Comparison of ENCODE assay signal across 22 mouse cellular contexts in the genomic region with DNA sequence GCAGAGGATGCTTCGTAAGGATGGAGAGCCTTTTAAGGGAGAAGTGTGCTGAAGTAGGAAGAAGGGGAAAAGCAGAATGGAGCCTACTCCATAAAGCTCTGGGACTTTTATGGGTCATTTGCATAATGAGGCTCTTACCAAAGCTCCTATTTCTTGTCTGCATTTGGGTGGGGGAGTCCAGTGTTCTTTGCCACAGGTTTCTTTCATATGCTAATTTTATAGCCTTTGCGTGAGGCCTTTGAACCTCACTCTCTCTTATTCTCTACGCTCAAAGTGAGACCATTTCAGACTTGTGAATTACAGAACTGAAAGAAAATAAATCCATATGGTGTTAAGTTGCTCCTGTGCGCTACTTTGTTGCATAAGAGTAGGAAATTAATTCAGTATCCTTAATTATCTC.
DNase-seq lines count a peak whose midpoint lies in the region; ATAC-seq lines count a peak whose summit lies in the region.
"Had no signal": no experiment of that assay in that cellular context is flagged by ENCODE, and none has a peak within 500 bp of the region (broad histone marks: within the 10 kb centered on the region; RNA-seq: fewer than 3 reads in every experiment).

No protein-coding gene starts in this region.

- H3K9me3 ChIP-seq in midbrain, embryonic 12.5 days, result no peaks in the 10 kb centered on the region
- no peaks in the 10 kb centered on the region for H3K9me3 ChIP-seq in midbrain, embryonic 16.5 days (replicated peaks; ENCODE audit: control insufficient read depth, low read length, poor library complexity, severe bottlenecking)
- H3K9me3 ChIP-seq in forebrain, embryonic 14.5 days (replicated peaks; ENCODE audit: control insufficient read depth, low read length), result no peaks in the 10 kb centered on the region
- 0 out of 2 replicates have a peak, but pooled peaks cover 8% of the 10 kb centered on the region for H3K9me3 ChIP-seq in neural tube, embryonic 13.5 days
- H3K9me3 ChIP-seq: hindbrain, embryonic 15.5 days had no signal

- DNase-seq in embryo, embryonic 11 days, result peak; percentile 34
- no peak for DNase-seq in embryo, embryonic 9.5 days (ENCODE audit: extremely low spot score)
- DNase-seq in forebrain, embryonic 14.5 days (ENCODE audit: low spot score), result peak; percentile 87
- no peak for DNase-seq in adrenal gland, postnatal 14 days
- no peak for DNase-seq in c-Kit-positive CD71-positive TER-119-positive erythroid progenitor cells, embryonic 14.5 days (ENCODE audit: low spot score)
- DNase-seq: adrenal gland, postnatal 25 days; cerebellum, adult 9-10 months; kidney, adult 11 months; kidney, postnatal 10 days; left cerebral cortex, postnatal 4 days; lung, embryonic 14.5 days; spleen, adult 18-20 months; thymus, adult 2 months had no signal

- no peak overlapping the region for H3K9ac ChIP-seq in midbrain, embryonic 12.5 days (replicated peaks)
- no peak overlapping the region for H3K9ac ChIP-seq in midbrain, embryonic 16.5 days (ENCODE audit: low read depth, low read length)
- no peak overlapping the region for H3K9ac ChIP-seq in forebrain, embryonic 14.5 days (ENCODE audit: low read length)
- H3K9ac ChIP-seq in neural tube, embryonic 13.5 days, result no peak overlapping the region
- H3K9ac ChIP-seq: hindbrain, embryonic 15.5 days; lung, embryonic 14.5 days had no signal

- no peak overlapping the region for H3K4me3 ChIP-seq in midbrain, embryonic 12.5 days
- H3K4me3 ChIP-seq in midbrain, embryonic 16.5 days (ENCODE audit: low read depth, low read length), result no peak overlapping the region
- no peak overlapping the region for H3K4me3 ChIP-seq in forebrain, embryonic 14.5 days (ENCODE audit: low read depth, low read length)
- H3K4me3 ChIP-seq in neural tube, embryonic 13.5 days, result no peak overlapping the region
- H3K4me3 ChIP-seq: erythroblast, embryonic 14.5 days; hindbrain, embryonic 15.5 days; layer of hippocampus, adult 2 months had no signal

- no peaks in the 10 kb centered on the region for H3K36me3 ChIP-seq in midbrain, embryonic 12.5 days
- H3K36me3 ChIP-seq in midbrain, embryonic 16.5 days (ENCODE audit: control insufficient read depth, insufficient read depth, low read length), result no peaks in the 10 kb centered on the region
- H3K36me3 ChIP-seq in forebrain, embryonic 14.5 days (ENCODE audit: control insufficient read depth, insufficient read depth, low read length), result no peaks in the 10 kb centered on the region
- no peaks in the 10 kb centered on the region for H3K36me3 ChIP-seq in neural tube, embryonic 13.5 days
- H3K36me3 ChIP-seq: hindbrain, embryonic 15.5 days had no signal

- ATAC-seq in midbrain, embryonic 12.5 days (ENCODE audit: low FRiP score, low read depth), result peak; percentile 78
- no peak for ATAC-seq in midbrain, embryonic 16.5 days
- ATAC-seq in forebrain, embryonic 14.5 days, result peak; percentile 88
- ATAC-seq in neural tube, embryonic 13.5 days (ENCODE audit: low read depth), result peak; percentile 72
- ATAC-seq: activated CD4-positive, CD25-positive, alpha-beta regulatory T cell, adult 4 months had no signal

- H3K4me2 ChIP-seq in midbrain, embryonic 12.5 days (replicated peaks), result no peak overlapping the region
- H3K4me2 ChIP-seq in midbrain, embryonic 16.5 days (ENCODE audit: low read length), result no peak overlapping the region
- no peak overlapping the region for H3K4me2 ChIP-seq in forebrain, embryonic 14.5 days (ENCODE audit: low read length)
- no peak overlapping the region for H3K4me2 ChIP-seq in neural tube, embryonic 13.5 days
- H3K4me2 ChIP-seq: hindbrain, embryonic 15.5 days; liver, embryonic 11.5 days; lung, embryonic 14.5 days had no signal

- WGBS in midbrain, embryonic 12.5 days, result 19% methylated on average over 4 of the region's 4 CpGs
- WGBS in midbrain, embryonic 16.5 days, result 9% methylated on average over 4 of the region's 4 CpGs
- 7% methylated on average over 4 of the region's 4 CpGs for WGBS in forebrain, embryonic 14.5 days
- WGBS in neural tube, embryonic 13.5 days, result 12% methylated on average over 4 of the region's 4 CpGs

- H3K4me1 ChIP-seq in midbrain, embryonic 12.5 days, result peaks cover 11% of the 10 kb centered on the region
- H3K4me1 ChIP-seq in midbrain, embryonic 16.5 days (ENCODE audit: control insufficient read depth, insufficient read depth, low read length), result peaks cover 5% of the 10 kb centered on the region
- H3K4me1 ChIP-seq in forebrain, embryonic 14.5 days (ENCODE audit: control insufficient read depth, insufficient read depth, low read length), result peaks cover 4% of the 10 kb centered on the region; the same call in 1 of the 2 replicates
- H3K4me1 ChIP-seq in neural tube, embryonic 13.5 days (replicated peaks), result peaks cover 11% of the 10 kb centered on the region
- H3K4me1 ChIP-seq: hindbrain, embryonic 15.5 days had no signal

- H3K27ac ChIP-seq in midbrain, embryonic 12.5 days (replicated peaks), result no peak overlapping the region
- H3K27ac ChIP-seq in midbrain, embryonic 16.5 days (ENCODE audit: low read length), result no peak overlapping the region
- no peak overlapping the region for H3K27ac ChIP-seq in forebrain, embryonic 14.5 days (ENCODE audit: low read depth, low read length)
- H3K27ac ChIP-seq in neural tube, embryonic 13.5 days (replicated peaks), result no peak overlapping the region
- H3K27ac ChIP-seq: hindbrain, embryonic 15.5 days; layer of hippocampus, adult 2 months; macrophage had no signal

- no peaks in the 10 kb centered on the region for H3K27me3 ChIP-seq in midbrain, embryonic 12.5 days
- H3K27me3 ChIP-seq in midbrain, embryonic 16.5 days (ENCODE audit: control insufficient read depth, insufficient read depth, low read depth, low read length), result no peaks in the 10 kb centered on the region
- H3K27me3 ChIP-seq in forebrain, embryonic 14.5 days (replicated peaks; ENCODE audit: control insufficient read depth, insufficient read depth, low read length), result no peaks in the 10 kb centered on the region; the same call in 1 of the 2 replicates
- peaks cover 5% of the 10 kb centered on the region; the same call in 1 of the 2 replicates for H3K27me3 ChIP-seq in neural tube, embryonic 13.5 days
- H3K27me3 ChIP-seq: hindbrain, embryonic 15.5 days had no signal

Comparison
In these comparisons a context has a peak if more than half of its experiments do, and no peak if none do; other contexts are left out.
1. DNase-seq: peak in embryo, embryonic 11 days (single experiment) and forebrain, embryonic 14.5 days (single experiment); none in embryo, embryonic 9.5 days (single experiment), adrenal gland, postnatal 14 days (single experiment) and c-Kit-positive CD71-positive TER-119-positive erythroid progenitor cells, embryonic 14.5 days (single experiment).